Mouse (Mus musculus): ENCODE results near the gene A030005L19Rik. TPM values are rescaled to one million over a fixed set of nuclear protein-coding genes. Genes with fewer than 3 reads are reported as not detected.

Gene A030005L19Rik
- total RNA-seq, 2 experiments from 2014 or later: 0.42 to 0.52 TPM

Other genes starting within 250 kb of the A030005L19Rik start
- 100 to 1,000 TPM; 259 to 282 TPM for gene Mff, start 188.4 kb upstream of the A030005L19Rik start, total RNA-seq (2021)
- not detected for gene Tm4sf20, start 144.9 kb upstream of the A030005L19Rik start, total RNA-seq (2021)
- gene Gm47791, start 142.1 kb upstream of the A030005L19Rik start, total RNA-seq (2021): not detected
- gene Agfg1, start 73.8 kb upstream of the A030005L19Rik start, total RNA-seq (2021): 10 to 100 TPM; 75.9 to 81.3 TPM
- gene A030014E15Rik, start 11.6 kb downstream of the A030005L19Rik start, total RNA-seq (2021): not detected
- gene Gm6217, start 18.1 kb downstream of the A030005L19Rik start, total RNA-seq (2021): not detected
- gene A030003K21Rik, start 30.1 kb downstream of the A030005L19Rik start, total RNA-seq (2021): not detected
- not detected for gene Gm7544, start 42.7 kb downstream of the A030005L19Rik start, total RNA-seq (2021)
- gene Gm47955, start 47.0 kb downstream of the A030005L19Rik start, total RNA-seq (2021): not detected
- not detected for gene Gm47959, start 87.2 kb downstream of the A030005L19Rik start, total RNA-seq (2021)
- gene Slc19a3, start 125.1 kb downstream of the A030005L19Rik start, total RNA-seq (2021): 1 to 10 TPM; 2.2 to 2.8 TPM
- not detected for gene Krtap28-10, start 129.2 kb downstream of the A030005L19Rik start, total RNA-seq (2021)
- gene Gm47969, start 131.6 kb downstream of the A030005L19Rik start, total RNA-seq (2021): not detected
- gene A030005K14Rik, start 146.1 kb downstream of the A030005L19Rik start, total RNA-seq (2021): not detected
- not detected for gene Krtap28-13, start 147.6 kb downstream of the A030005L19Rik start, total RNA-seq (2021)
- gene Ccl20, start 203.4 kb downstream of the A030005L19Rik start, total RNA-seq (2021): not detected
- gene Daw1, start 246.4 kb downstream of the A030005L19Rik start, total RNA-seq (2021): under 1 TPM in 1 of 2 experiments, not detected in 1; 0.20 TPM